Mouse (Mus musculus) common myeloid progenitor, adult 5-6 weeks (primary cell): ENCODE measurements around the gene Wdr11. TPM values are rescaled to one million over a fixed set of nuclear protein-coding genes. Genes with fewer than 3 reads are reported as not detected.

Experiments used
- ATAC-seq: replicated peaks from 2 replicates; pipeline ENCODE4 v1.8.0; 2016; ENCODE audit warnings: low read depth, mild to moderate bottlenecking, moderate TSS enrichment, inconsistent platforms; ENCODE audit not compliant: poor library complexity, severe bottlenecking
- total RNA-seq: library from RNA; stranded (forward); fragments of 200-1000, 187-1606 nt; gene quantifications from 2 replicates; pipeline ENCODE4 v1.2.3, GENCODE M21; 2017

Gene Wdr11
- 37.5 and 44.6 TPM in 2 replicates for total RNA-seq

GRCm38 (mm10) chr7:129591371-129592131 is at the start of gene Wdr11:
TSS of gene Wdr11 (plus strand) at chr7:129591863.
- ATAC-seq, result peak; percentile 93

- no peak for ATAC-seq
Measured at GRCm38 (mm10) chr7:129567541-129567940, 24.1 kb upstream of the Wdr11 start.

- ATAC-seq, result no peak
Measured at GRCm38 (mm10) chr7:129568338-129568737, 23.3 kb upstream of the Wdr11 start.

- peak; percentile 91 for ATAC-seq
Measured at GRCm38 (mm10) chr7:129574471-129574870, 17.2 kb upstream of the Wdr11 start.

- ATAC-seq, result no peak
Measured at GRCm38 (mm10) chr7:129575110-129575784, 16.4 kb upstream of the Wdr11 start.

GRCm38 (mm10) chr7:129592132-129592745 is 576 bp downstream of the Wdr11 start:
- ATAC-seq, result peak; percentile 19; the same call in 1 of the 2 replicates

GRCm38 (mm10) chr7:129597186-129597585 is 5.5 kb downstream of the Wdr11 start:
- ATAC-seq, result no peak

- no peak for ATAC-seq
Measured at GRCm38 (mm10) chr7:129606291-129606690, 14.6 kb downstream of the Wdr11 start.

GRCm38 (mm10) chr7:129621141-129621540 is 29.5 kb downstream of the Wdr11 start:
- ATAC-seq, result no peak

GRCm38 (mm10) chr7:129630351-129630750 is 38.7 kb downstream of the Wdr11 start:
- ATAC-seq, result no peak

- no peak for ATAC-seq
Measured at GRCm38 (mm10) chr7:129631453-129631852, 39.8 kb downstream of the Wdr11 start.

GRCm38 (mm10) chr7:129635898-129636640 is 44.4 kb downstream of the Wdr11 start:
- ATAC-seq, result peak; percentile 69

GRCm38 (mm10) chr7:129636992-129637391 is 45.3 kb downstream of the Wdr11 start:
- no peak for ATAC-seq

- ATAC-seq, result no peak
Measured at GRCm38 (mm10) chr7:129637906-129638475, 46.3 kb downstream of the Wdr11 start.

GRCm38 (mm10) chr7:129639006-129639405 is 47.3 kb downstream of the Wdr11 start:
- ATAC-seq, result no peak

- ATAC-seq, result no peak
Measured at GRCm38 (mm10) chr7:129639833-129640232, 48.2 kb downstream of the Wdr11 start.

GRCm38 (mm10) chr7:129643290-129643689 is 51.6 kb downstream of the Wdr11 start:
- ATAC-seq, result no peak

- ATAC-seq, result peak; percentile 51
Measured at GRCm38 (mm10) chr7:129647798-129648197, 56.1 kb downstream of the Wdr11 start.

GRCm38 (mm10) chr7:129648938-129649337 is 57.3 kb downstream of the Wdr11 start:
- peak; percentile 90 for ATAC-seq

GRCm38 (mm10) chr7:129650717-129651116 is 59.1 kb downstream of the Wdr11 start:
- no peak for ATAC-seq
